Mouse (Mus musculus): Measurements from ENCODE around the gene Lysmd3. TPM values are rescaled to one million over a fixed set of nuclear protein-coding genes. Genes with fewer than 3 reads are reported as not detected.
A peak's percentile ranks its signal among the peaks of the same experiment; 100 is the strongest.

Gene Lysmd3
- polyA plus RNA-seq, 1 experiment from 2014 or later = 20.0 TPM

DNA sequence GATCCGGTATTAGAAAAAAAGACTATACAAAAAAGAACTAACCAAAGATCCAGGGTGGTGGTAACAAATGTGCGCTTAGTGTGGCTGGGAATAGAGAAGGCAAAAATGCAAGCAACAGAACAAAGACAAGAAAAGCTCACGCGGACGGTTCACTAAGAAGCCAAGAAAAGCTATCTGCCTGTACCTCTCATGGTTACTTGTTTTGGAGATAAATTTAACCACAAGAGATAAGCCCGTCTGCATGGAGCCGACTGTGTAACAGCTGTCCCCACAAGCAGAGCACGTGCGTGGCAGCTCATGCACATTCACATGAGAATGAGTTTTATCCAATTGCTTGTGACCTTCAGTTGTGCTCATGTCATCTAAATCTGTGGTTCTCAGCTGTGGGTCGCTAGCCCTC lies 33.0 kb downstream of the Lysmd3 start:
- ATAC-seq = no peak
- H3K4me2 ChIP-seq (replicated peaks; ENCODE audit: low read depth, low read length) = no peak overlapping the region
- TF ChIP-seq EP300 (IDR thresholded peaks at IDR 0.05) (no peak), CTCF (IDR thresholded peaks at IDR 0.05) (no peak)
- no peak for DNase-seq (ENCODE audit: low spot score)
- H3K27ac ChIP-seq (ENCODE audit: low read length) = no peak overlapping the region
- H3K36me3 ChIP-seq (ENCODE audit: insufficient read depth, low read length) = no peaks in the 10 kb centered on the region
- H3K4me1 ChIP-seq (ENCODE audit: insufficient read depth, low read depth, low read length) = no peaks in the 10 kb centered on the region
- H3K27me3 ChIP-seq (replicated peaks; ENCODE audit: insufficient read depth, low read length) = no peaks in the 10 kb centered on the region
- H3K9me3 ChIP-seq (ENCODE audit: low read length) = no peaks in the 10 kb centered on the region
- H3K4me3 ChIP-seq (ENCODE audit: low read depth, low read length) = no peak overlapping the region
- H3K9ac ChIP-seq (replicated peaks; ENCODE audit: low read depth) = no peak overlapping the region
- WGBS = 50% methylated on average over 10 of the region's 10 CpGs

DNA sequence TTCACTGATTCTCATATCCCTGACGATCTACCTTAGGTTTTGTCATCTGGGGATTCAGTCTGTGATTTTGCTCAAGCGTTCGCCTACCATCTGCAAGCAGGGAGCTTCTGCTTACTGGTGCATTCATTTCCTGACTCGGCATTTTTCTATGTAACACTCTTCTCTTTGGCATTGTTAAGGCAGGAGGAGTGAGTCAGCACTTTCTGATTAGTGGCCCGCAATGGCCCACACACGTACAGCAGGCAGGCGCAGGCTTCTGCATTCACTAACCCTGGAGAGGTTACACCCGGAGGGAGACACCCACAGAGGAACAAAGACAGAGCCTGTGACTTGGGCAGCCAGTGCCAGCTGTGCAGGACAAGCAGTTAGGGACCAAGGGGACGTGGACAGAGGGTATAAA lies 34.1 kb downstream of the Lysmd3 start:
- Histone ChIP-seq H3K27me3 (replicated peaks; ENCODE audit: insufficient read depth, low read length) (no peaks in the 10 kb centered on the region), H3K9me3 (ENCODE audit: low read length) (no peaks in the 10 kb centered on the region), H3K4me2 (replicated peaks; ENCODE audit: low read depth, low read length) (no peak overlapping the region), H3K4me3 (ENCODE audit: low read depth, low read length) (no peak overlapping the region), H3K9ac (replicated peaks; ENCODE audit: low read depth) (no peak overlapping the region), H3K27ac (ENCODE audit: low read length) (no peak overlapping the region), H3K4me1 (ENCODE audit: insufficient read depth, low read depth, low read length) (no peaks in the 10 kb centered on the region), H3K36me3 (ENCODE audit: insufficient read depth, low read length) (no peaks in the 10 kb centered on the region)
- WGBS = 71% methylated on average over 9 of the region's 9 CpGs
- ATAC-seq (no peak), DNase-seq (ENCODE audit: low spot score) (peak; percentile 27)
- TF ChIP-seq EP300 (IDR thresholded peaks at IDR 0.05) = no peak
- no peak for TF ChIP-seq CTCF (IDR thresholded peaks at IDR 0.05)

DNA sequence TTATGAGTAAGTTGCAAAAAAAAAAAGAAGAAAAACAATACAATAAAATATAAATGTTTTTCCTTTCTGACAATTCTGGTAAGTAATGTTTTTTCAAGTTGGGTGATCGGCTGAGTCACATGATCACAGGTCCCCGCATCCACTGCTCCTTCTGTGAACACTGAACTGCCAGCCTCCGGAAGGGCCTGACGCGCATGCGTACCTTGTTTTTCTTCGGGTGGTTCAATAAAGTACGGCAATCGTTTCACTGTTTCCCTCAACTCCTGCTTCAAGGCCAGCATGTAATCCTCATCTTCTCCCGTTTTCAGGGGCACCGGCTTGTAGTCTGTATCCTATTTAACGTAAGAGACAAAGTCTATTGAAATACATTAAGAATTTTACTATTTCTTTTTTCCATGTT lies 37.0 kb downstream of the Lysmd3 start:
- 94% methylated on average over 12 of the region's 12 CpGs for WGBS
- Histone ChIP-seq H3K36me3 (ENCODE audit: insufficient read depth, low read length) (no peaks in the 10 kb centered on the region), H3K9ac (replicated peaks; ENCODE audit: low read depth) (no peak overlapping the region), H3K27me3 (replicated peaks; ENCODE audit: insufficient read depth, low read length) (no peaks in the 10 kb centered on the region), H3K27ac (ENCODE audit: low read length) (no peak overlapping the region), H3K4me2 (replicated peaks; ENCODE audit: low read depth, low read length) (no peak overlapping the region), H3K9me3 (ENCODE audit: low read length) (no peaks in the 10 kb centered on the region), H3K4me1 (ENCODE audit: insufficient read depth, low read depth, low read length) (no peaks in the 10 kb centered on the region), H3K4me3 (ENCODE audit: low read depth, low read length) (no peak overlapping the region)
- ATAC-seq (no peak), DNase-seq (ENCODE audit: low spot score) (no peak)
- TF ChIP-seq CTCF (IDR thresholded peaks at IDR 0.05) (no peak), EP300 (IDR thresholded peaks at IDR 0.05) (no peak)

DNA sequence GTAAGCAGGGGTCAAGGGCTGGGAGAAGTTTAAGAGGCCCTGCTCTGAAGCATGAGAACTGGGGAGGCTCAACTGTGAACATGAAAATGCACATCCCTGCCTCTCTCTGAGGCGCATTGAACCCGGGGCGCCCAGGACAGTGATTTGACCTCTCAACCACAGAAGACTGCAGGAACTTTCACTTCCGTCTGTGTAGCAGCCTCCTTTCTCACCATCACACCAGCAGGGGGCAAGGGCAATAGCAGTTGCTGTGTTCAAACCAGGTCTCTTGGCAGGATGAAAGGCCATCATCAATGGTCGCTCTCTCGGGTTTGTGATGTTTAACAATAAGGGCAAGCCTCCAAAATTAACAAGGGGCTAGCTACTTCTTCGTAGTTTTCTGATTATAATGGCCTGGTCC lies 45.7 kb downstream of the Lysmd3 start:
- TF ChIP-seq EP300 (IDR thresholded peaks at IDR 0.05) = no peak
- DNase-seq (ENCODE audit: low spot score) = no peak
- H3K27me3 ChIP-seq (replicated peaks; ENCODE audit: insufficient read depth, low read length) = no peaks in the 10 kb centered on the region
- no peak overlapping the region for H3K27ac ChIP-seq (ENCODE audit: low read length)
- no peak overlapping the region for H3K9ac ChIP-seq (replicated peaks; ENCODE audit: low read depth)
- no peak for ATAC-seq
- H3K4me3 ChIP-seq (ENCODE audit: low read depth, low read length) = no peak overlapping the region
- no peak overlapping the region for H3K4me2 ChIP-seq (replicated peaks; ENCODE audit: low read depth, low read length)
- H3K9me3 ChIP-seq (ENCODE audit: low read length) = no peaks in the 10 kb centered on the region
- no peaks in the 10 kb centered on the region for H3K36me3 ChIP-seq (ENCODE audit: insufficient read depth, low read length)
- WGBS = 81% methylated on average over 7 of the region's 7 CpGs
- H3K4me1 ChIP-seq (ENCODE audit: insufficient read depth, low read depth, low read length) = no peaks in the 10 kb centered on the region

DNA sequence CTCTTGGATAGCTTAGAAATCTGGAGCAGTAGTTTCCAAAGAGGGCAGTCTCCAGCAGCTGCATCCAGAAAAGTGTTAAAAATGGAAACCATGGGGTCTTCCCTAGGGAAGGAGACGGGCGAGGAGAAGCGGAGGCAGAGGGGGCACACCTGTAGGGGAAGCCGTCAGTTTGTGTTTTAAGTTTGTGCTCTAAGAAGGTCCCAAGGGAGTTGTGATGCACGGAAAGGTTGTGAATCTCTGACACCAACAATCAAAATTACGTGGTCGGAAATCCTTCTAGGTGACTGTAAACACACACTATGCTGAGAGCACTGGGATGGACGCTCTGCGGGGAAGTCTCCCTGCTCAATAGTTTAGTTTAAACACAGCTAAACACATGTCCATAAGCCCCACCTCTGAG lies 46.2 kb downstream of the Lysmd3 start:
- 78% methylated on average over 9 of the region's 9 CpGs for WGBS
- Histone ChIP-seq H3K4me1 (ENCODE audit: insufficient read depth, low read depth, low read length) (no peaks in the 10 kb centered on the region), H3K27me3 (replicated peaks; ENCODE audit: insufficient read depth, low read length) (no peaks in the 10 kb centered on the region), H3K4me3 (ENCODE audit: low read depth, low read length) (no peak overlapping the region), H3K27ac (ENCODE audit: low read length) (no peak overlapping the region), H3K9ac (replicated peaks; ENCODE audit: low read depth) (no peak overlapping the region), H3K9me3 (ENCODE audit: low read length) (no peaks in the 10 kb centered on the region), H3K4me2 (replicated peaks; ENCODE audit: low read depth, low read length) (no peak overlapping the region), H3K36me3 (ENCODE audit: insufficient read depth, low read length) (no peaks in the 10 kb centered on the region)
- DNase-seq (ENCODE audit: low spot score) (no peak), ATAC-seq (no peak)
- TF ChIP-seq EP300 (IDR thresholded peaks at IDR 0.05) = no peak
- no peak for TF ChIP-seq CTCF (IDR thresholded peaks at IDR 0.05)

DNA sequence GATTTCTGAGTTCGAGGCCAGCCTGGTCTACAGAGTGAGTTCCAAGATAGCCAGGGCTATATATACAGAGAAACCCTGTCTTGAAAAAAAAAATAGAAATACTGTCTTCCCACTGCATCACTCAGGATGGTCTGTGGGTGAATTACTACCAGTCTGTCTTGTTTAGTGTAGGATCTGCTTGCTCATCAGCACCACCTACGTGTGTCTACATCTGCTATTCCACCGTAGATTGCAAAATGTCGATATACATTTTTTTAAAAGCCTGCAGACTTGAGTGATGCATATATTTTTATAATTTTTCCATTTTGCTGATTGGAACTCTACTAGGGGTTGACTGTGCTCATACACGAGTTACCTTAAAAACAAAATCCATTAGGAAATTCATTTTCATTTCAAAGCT lies 48.8 kb downstream of the Lysmd3 start:
- Histone ChIP-seq H3K9ac (replicated peaks; ENCODE audit: low read depth) (no peak overlapping the region), H3K36me3 (ENCODE audit: insufficient read depth, low read length) (no peaks in the 10 kb centered on the region), H3K4me1 (ENCODE audit: insufficient read depth, low read depth, low read length) (no peaks in the 10 kb centered on the region), H3K4me3 (ENCODE audit: low read depth, low read length) (no peak overlapping the region), H3K27me3 (replicated peaks; ENCODE audit: insufficient read depth, low read length) (no peaks in the 10 kb centered on the region), H3K4me2 (replicated peaks; ENCODE audit: low read depth, low read length) (no peak overlapping the region), H3K9me3 (ENCODE audit: low read length) (no peaks in the 10 kb centered on the region), H3K27ac (ENCODE audit: low read length) (no peak overlapping the region)
- no peak for DNase-seq (ENCODE audit: low spot score)
- ATAC-seq = no peak
- 95% methylated on average over 5 of the region's 5 CpGs for WGBS
- no peak for TF ChIP-seq CTCF (IDR thresholded peaks at IDR 0.05)
- no peak for TF ChIP-seq EP300 (IDR thresholded peaks at IDR 0.05)

DNA sequence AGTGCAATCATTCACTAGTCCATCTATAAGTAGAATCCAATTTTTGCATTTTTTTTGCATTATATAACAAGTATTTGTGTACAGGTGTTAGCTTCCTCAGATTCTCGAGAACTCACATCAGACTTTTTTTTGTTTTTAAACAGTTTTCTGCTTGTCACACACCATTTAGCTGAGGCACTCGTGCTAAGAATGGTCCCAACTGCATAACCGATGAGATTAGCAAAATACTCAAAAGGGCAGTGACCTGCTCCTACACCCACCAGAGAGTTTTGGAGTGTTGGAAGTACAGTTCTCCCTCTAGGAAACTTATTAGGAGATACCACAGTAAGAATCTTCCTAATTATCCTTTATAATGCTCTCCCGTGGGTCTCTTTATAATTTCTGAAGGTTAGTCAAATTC lies 52.3 kb downstream of the Lysmd3 start:
- H3K9me3 ChIP-seq (ENCODE audit: low read length) = no peaks in the 10 kb centered on the region
- H3K4me3 ChIP-seq (ENCODE audit: low read depth, low read length) = no peak overlapping the region
- WGBS = 32% methylated on average over 4 of the region's 4 CpGs

More for the DNA sequence above, 52.3 kb downstream of the Lysmd3 start:
- no peaks in the 10 kb centered on the region for H3K27me3 ChIP-seq (replicated peaks; ENCODE audit: insufficient read depth, low read length)
- H3K4me2 ChIP-seq (replicated peaks; ENCODE audit: low read depth, low read length) = peak overlapping the region; percentile 98; the same call in 1 of the 2 replicates
- ATAC-seq (no peak), DNase-seq (ENCODE audit: low spot score) (no peak)
- no peak overlapping the region for H3K27ac ChIP-seq (ENCODE audit: low read length)
- peak overlapping the region; percentile 17; the same call in 1 of the 2 replicates for H3K9ac ChIP-seq (replicated peaks; ENCODE audit: low read depth)
- no peaks in the 10 kb centered on the region for H3K36me3 ChIP-seq (ENCODE audit: insufficient read depth, low read length)
- H3K4me1 ChIP-seq (ENCODE audit: insufficient read depth, low read depth, low read length) = no peaks in the 10 kb centered on the region
- TF ChIP-seq CTCF (IDR thresholded peaks at IDR 0.05) = no peak
- TF ChIP-seq EP300 (IDR thresholded peaks at IDR 0.05) = no peak
